ENCODE assay signal across 8 mouse cellular contexts in genomic region chr10:51553348-51554123, GRCm38 (mm10). TPM values are rescaled to one million over a fixed set of nuclear protein-coding genes. Genes with fewer than 3 reads are reported as not detected.
DNase-seq lines count a peak whose midpoint lies in the region; ATAC-seq lines count a peak whose summit lies in the region.

No protein-coding gene starts in this region.

- H3K9ac ChIP-seq in intestine, embryonic 14.5 days (ENCODE audit: low read length), result peak overlapping the region; percentile 40

- peak; percentile 72 for ATAC-seq in activated CD4-positive, CD25-positive, alpha-beta regulatory T cell, adult 4 months
- peak; percentile 88 for ATAC-seq in intestine, embryonic 14.5 days (replicated peaks; ENCODE audit: low FRiP score, low TSS enrichment, low read depth)
- no peak for ATAC-seq in erythroid progenitor cell, adult 5-6 weeks (replicated peaks; ENCODE audit: low FRiP score, poor library complexity, severe bottlenecking)

- peak overlapping the region; percentile 79 for H3K4me2 ChIP-seq in intestine, embryonic 14.5 days (ENCODE audit: low read length)

- no peaks in the 10 kb centered on the region for H3K36me3 ChIP-seq in intestine, embryonic 14.5 days (ENCODE audit: control insufficient read depth, insufficient read depth, low read length)

- H3K4me3 ChIP-seq in intestine, embryonic 14.5 days (ENCODE audit: low read depth, low read length), result peak overlapping the region; percentile 44

- WGBS in intestine, embryonic 14.5 days, result under 1% methylated on average over 16 of the region's 16 CpGs

- peak; percentile 73 to 87 for DNase-seq in cerebellum, postnatal 4 days (ENCODE audit: low spot score in 2 of 2)
- peak; percentile 55 for DNase-seq in gastrocnemius, postnatal 14 days
- peak; percentile 94 for DNase-seq in intestine, embryonic 14.5 days (ENCODE audit: low spot score)
- DNase-seq in left cerebral cortex, postnatal 25 days (ENCODE audit: low spot score in 2 of 2), result peak; percentile 79 to 80
- DNase-seq in mesoderm, embryonic 11.5 days (ENCODE audit: low read depth, low spot score), result peak; percentile 82
- DNase-seq in right cerebral cortex, postnatal 4 days, result peak; percentile 90

- H3K27ac ChIP-seq in intestine, embryonic 14.5 days (ENCODE audit: low read depth), result no peak overlapping the region

- no peaks in the 10 kb centered on the region for H3K4me1 ChIP-seq in intestine, embryonic 14.5 days (replicated peaks; ENCODE audit: control insufficient read depth, insufficient read depth, low read length)

- H3K9me3 ChIP-seq in intestine, embryonic 14.5 days (ENCODE audit: control insufficient read depth, low read length), result no peaks in the 10 kb centered on the region

- intact Hi-C loops in gastrocnemius, postnatal 14 days (cut with DNase I; ENCODE audit: low total_unique reads), result no loop called here
- intact Hi-C loops in left cerebral cortex, postnatal 25 days (cut with DNase I), result loop anchor here (5.0 kb wide), 1 partner anchor 104 kb away; no protein-coding TSS in a partner anchor

- no peaks in the 10 kb centered on the region for H3K27me3 ChIP-seq in intestine, embryonic 14.5 days (replicated peaks; ENCODE audit: control insufficient read depth, insufficient read depth, low read length)

RNA-seq across cellular contexts. Expression of gene Fam162b, which starts 36.8 kb away (rescaled TPM):
- polyA plus RNA-seq in activated CD4-positive, CD25-positive, alpha-beta regulatory T cell, adult 4 months (2017; shearing (Covaris generic)), result not detected
- not detected for total RNA-seq in gastrocnemius, postnatal 14 days (2021)
- 23.5 and 28.8 TPM in 2 replicates for polyA plus RNA-seq in intestine, embryonic 14.5 days (2014; fragmentation: Nextera tagmentation; extraction: Ambion mirVana)
- not detected for total RNA-seq in left cerebral cortex, postnatal 25 days (2021)
- total RNA-seq in erythroid progenitor cell, adult 5-6 weeks (2015; ENCODE audit: low replicate concordance), result not detected in 2 replicates
- not detected in 2 replicates for total RNA-seq in erythroid progenitor cell, adult 5-6 weeks (2017; ENCODE audit: low replicate concordance)
